Mouse (Mus musculus): ENCODE results near the gene Galnt18.

DNA sequence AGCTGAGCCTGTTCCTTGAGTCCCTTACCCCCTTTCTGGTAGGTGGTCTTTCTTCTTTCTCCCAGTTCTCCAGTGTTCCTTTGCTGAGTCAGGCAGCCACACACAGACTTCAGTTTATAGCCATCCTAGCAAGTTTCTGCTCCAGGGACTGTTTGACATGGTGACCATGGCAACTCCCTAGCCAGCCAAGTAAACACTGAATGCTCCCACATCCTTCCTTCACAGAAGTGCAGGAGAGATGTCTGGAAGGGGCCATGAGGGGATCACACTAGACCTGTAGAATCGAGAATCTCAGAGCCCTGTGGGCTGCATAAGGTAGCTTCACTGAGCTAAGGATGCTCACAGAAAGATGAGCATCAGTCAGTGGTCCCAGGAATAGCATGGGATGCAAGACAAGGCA is 33.3 kb upstream of the Galnt18 start:
- TF ChIP-seq CTCF (IDR thresholded peaks at IDR 0.05; ENCODE audit: control insufficient read depth, insufficient read depth, insufficient read length) (no peak), FOSL1 (IDR thresholded peaks at IDR 0.05; ENCODE audit: insufficient read depth, low read length, poor library complexity, severe bottlenecking) (no peak), CEBPB (IDR thresholded peaks at IDR 0.05; ENCODE audit: low read depth) (no peak), MYOG (IDR thresholded peaks at IDR 0.05; ENCODE audit: control insufficient read depth, extremely low read depth, insufficient read length) (no peak), MYOD1 (IDR thresholded peaks at IDR 0.05; ENCODE audit: control insufficient read depth, insufficient read length, low read depth) (no peak), MAX (IDR thresholded peaks at IDR 0.05) (no peak), USF1 (IDR thresholded peaks at IDR 0.05; ENCODE audit: low read depth) (no peak)

Measured in C2C12 (cell line).